ENCODE assay signal across 10 mouse cellular contexts in genomic region chr11:76429046-76429445, GRCm38 (mm10). TPM values are rescaled to one million over a fixed set of nuclear protein-coding genes. Genes with fewer than 3 reads are reported as not detected.
DNase-seq lines count a peak whose midpoint lies in the region; ATAC-seq lines count a peak whose summit lies in the region.
"Had no signal": no experiment of that assay in that cellular context is flagged by ENCODE, and none has a peak within 500 bp of the region (broad histone marks: within the 10 kb centered on the region; RNA-seq: fewer than 3 reads in every experiment).

No protein-coding gene starts in this region.

- no peak overlapping the region for H3K4me3 ChIP-seq in heart, embryonic 10.5 days
- H3K4me3 ChIP-seq in neural tube, embryonic 13.5 days: no peak overlapping the region
- no peak overlapping the region for H3K4me3 ChIP-seq in limb, embryonic 13.5 days

- no peak for DNase-seq in heart, embryonic 10.5 days (ENCODE audit: low spot score)
- no peak for DNase-seq in heart, postnatal 14 days
- no peak for DNase-seq in neural tube, embryonic 10.5 days (ENCODE audit: extremely low spot score, low spot score)
- no peak for DNase-seq in urinary bladder, postnatal 25 days (ENCODE audit: low spot score)
- DNase-seq in ovary, postnatal 14 days (ENCODE audit: low spot score): no peak
- DNase-seq in spleen, adult 18-20 months: no peak
- DNase-seq: lung, postnatal 36 days had no signal

- H3K4me2 ChIP-seq in neural tube, embryonic 13.5 days: no peak overlapping the region
- H3K4me2 ChIP-seq in limb, embryonic 13.5 days (replicated peaks): no peak overlapping the region; the same call in 1 of the 2 replicates

- H3K27me3 ChIP-seq in heart, embryonic 10.5 days (ENCODE audit: insufficient read depth, poor library complexity, severe bottlenecking): no peaks in the 10 kb centered on the region
- no peaks in the 10 kb centered on the region for H3K27me3 ChIP-seq in neural tube, embryonic 13.5 days
- H3K27me3 ChIP-seq in limb, embryonic 13.5 days: no peaks in the 10 kb centered on the region

- WGBS in heart, embryonic 10.5 days: 45% methylated on average over 4 of the region's 4 CpGs
- WGBS in neural tube, embryonic 13.5 days: 76% methylated on average over 4 of the region's 4 CpGs
- WGBS in limb, embryonic 13.5 days: 26% methylated on average over 4 of the region's 4 CpGs

- intact Hi-C loops in heart, postnatal 14 days (cut with DNase I): no loop called here

- no peaks in the 10 kb centered on the region for H3K9me3 ChIP-seq in heart, embryonic 10.5 days
- no peaks in the 10 kb centered on the region for H3K9me3 ChIP-seq in neural tube, embryonic 13.5 days
- H3K9me3 ChIP-seq in limb, embryonic 13.5 days: no peaks in the 10 kb centered on the region
- H3K9me3 ChIP-seq: G1E had no signal

- peaks cover 67% of the 10 kb centered on the region for H3K4me1 ChIP-seq in heart, embryonic 10.5 days
- peaks cover 11% of the 10 kb centered on the region for H3K4me1 ChIP-seq in neural tube, embryonic 13.5 days (replicated peaks)
- H3K4me1 ChIP-seq in limb, embryonic 13.5 days: peaks cover 55% of the 10 kb centered on the region

- peak overlapping the region; percentile 84 for H3K27ac ChIP-seq in heart, embryonic 10.5 days
- 0 out of 2 replicates have a peak overlapping the region, but pooled peaks have one; percentile 34 for H3K27ac ChIP-seq in neural tube, embryonic 13.5 days (replicated peaks)
- H3K27ac ChIP-seq in limb, embryonic 13.5 days: peak overlapping the region; percentile 94

- H3K9ac ChIP-seq in neural tube, embryonic 13.5 days: no peak overlapping the region
- H3K9ac ChIP-seq in limb, embryonic 13.5 days: peak overlapping the region; percentile 55; the same call in 1 of the 2 replicates

- peaks cover 27% of the 10 kb centered on the region for H3K36me3 ChIP-seq in heart, embryonic 10.5 days
- peaks cover 56% of the 10 kb centered on the region for H3K36me3 ChIP-seq in neural tube, embryonic 13.5 days
- H3K36me3 ChIP-seq in limb, embryonic 13.5 days: peaks cover 37% of the 10 kb centered on the region
- H3K36me3 ChIP-seq: G1E had no signal

- ATAC-seq in neural tube, embryonic 13.5 days (ENCODE audit: low read depth): no peak
- no peak for ATAC-seq in limb, embryonic 13.5 days (ENCODE audit: low FRiP score, low read depth)

RNA-seq across cellular contexts. Expression of gene Timm22, which starts 22.3 kb away (rescaled TPM):
- 120 and 129 TPM in 2 replicates for polyA plus RNA-seq in heart, embryonic 10.5 days (2016; fragmentation: Nextera tagmentation; extraction: Ambion mirVana)
- total RNA-seq in heart, postnatal 14 days (2021): 10 to 100 TPM; 41.3 to 46.9 TPM
- polyA plus RNA-seq in neural tube, embryonic 13.5 days (2015; fragmentation: Nextera tagmentation; extraction: Ambion mirVana): 103 and 124 TPM in 2 replicates
- 125 and 126 TPM in 2 replicates for polyA plus RNA-seq in limb, embryonic 13.5 days (2015; fragmentation: Nextera tagmentation; extraction: Ambion mirVana)

RNA-seq across cellular contexts. Expression of gene Nxn, which starts 30.1 kb away (rescaled TPM):
- polyA plus RNA-seq in heart, embryonic 10.5 days (2016; fragmentation: Nextera tagmentation; extraction: Ambion mirVana): 27.9 and 34.5 TPM in 2 replicates
- total RNA-seq in heart, postnatal 14 days (2021): 10 to 100 TPM; 15.5 to 17.4 TPM
- polyA plus RNA-seq in neural tube, embryonic 13.5 days (2015; fragmentation: Nextera tagmentation; extraction: Ambion mirVana): 36.4 and 38.7 TPM in 2 replicates
- polyA plus RNA-seq in limb, embryonic 13.5 days (2015; fragmentation: Nextera tagmentation; extraction: Ambion mirVana): 55.4 and 57.6 TPM in 2 replicates

Comparison
In these comparisons a context has a peak if more than half of its experiments do, and no peak if none do; other contexts are left out.
1. H3K27ac ChIP-seq: peak in every context shown above with its lines; median percentile 94 in limb, embryonic 13.5 days; 84 in heart, embryonic 10.5 days; 34 in neural tube, embryonic 13.5 days.